Comparison of ENCODE assay signal across 9 mouse cellular contexts in genomic region chr5:76590009-76590408, GRCm38 (mm10). TPM values are rescaled to one million over a fixed set of nuclear protein-coding genes. Genes with fewer than 3 reads are reported as not detected.
DNase-seq lines count a peak whose midpoint lies in the region; ATAC-seq and TF ChIP-seq lines count a peak whose summit lies in the region.
"Had no signal": no experiment of that assay in that cellular context is flagged by ENCODE, and none has a peak within 500 bp of the region (broad histone marks: within the 10 kb centered on the region; RNA-seq: fewer than 3 reads in every experiment).

No protein-coding gene starts in this region.

- H3K27me3 ChIP-seq in erythroblast, embryonic 14.5 days (ENCODE audit: control insufficient read depth): no peaks in the 10 kb centered on the region
- H3K27me3 ChIP-seq in stomach, embryonic 14.5 days (ENCODE audit: control insufficient read depth, insufficient read depth, low read length): no peaks in the 10 kb centered on the region
- no peaks in the 10 kb centered on the region for H3K27me3 ChIP-seq in stomach, postnatal 0 days (ENCODE audit: control insufficient read depth, insufficient read depth, low read length)
- H3K27me3 ChIP-seq in liver, embryonic 15.5 days: no peaks in the 10 kb centered on the region

- no peak for TF ChIP-seq CTCF in stomach, postnatal 0 days (IDR thresholded peaks at IDR 0.05; ENCODE audit: low read depth)

- peaks cover 4% of the 10 kb centered on the region; the same call in 1 of the 2 replicates for H3K9me3 ChIP-seq in erythroblast, embryonic 14.5 days (ENCODE audit: control insufficient read depth, low read length)
- no peaks in the 10 kb centered on the region for H3K9me3 ChIP-seq in stomach, embryonic 14.5 days (ENCODE audit: control insufficient read depth, low read depth, low read length)
- H3K9me3 ChIP-seq in stomach, postnatal 0 days (ENCODE audit: control insufficient read depth, low read length): no peaks in the 10 kb centered on the region
- no peaks in the 10 kb centered on the region for H3K9me3 ChIP-seq in liver, embryonic 15.5 days (replicated peaks)

- whole genome bisulfite sequencing in stomach, embryonic 14.5 days: 77% methylated on average over 2 of the region's 2 CpGs
- WGBS in stomach, postnatal 0 days: 82% methylated on average over 2 of the region's 2 CpGs
- 83% methylated on average over 2 of the region's 2 CpGs for WGBS in liver, embryonic 15.5 days (ENCODE audit: insufficient replicate concordance)

- no peak for ATAC-seq in erythroblast, adult 5-6 weeks (replicated peaks; ENCODE audit: low FRiP score, poor library complexity, severe bottlenecking)
- no peak for ATAC-seq in stomach, embryonic 14.5 days (ENCODE audit: insufficient number of reproducible peaks, insufficient read depth, low FRiP score, low read depth)
- no peak for ATAC-seq in stomach, postnatal 0 days (ENCODE audit: low FRiP score, low TSS enrichment)
- no peak for ATAC-seq in liver, embryonic 15.5 days (ENCODE audit: insufficient read depth)
- ATAC-seq in frontal cortex, adult (ENCODE audit: low TSS enrichment): no peak

- H3K9ac ChIP-seq in stomach, embryonic 14.5 days (replicated peaks; ENCODE audit: low read depth, low read length): no peak overlapping the region
- no peak overlapping the region for H3K9ac ChIP-seq in stomach, postnatal 0 days (ENCODE audit: low read length)
- no peak overlapping the region for H3K9ac ChIP-seq in liver, embryonic 15.5 days

- H3K4me2 ChIP-seq in stomach, embryonic 14.5 days (replicated peaks; ENCODE audit: low read depth, low read length): peak overlapping the region; percentile 52
- no peak overlapping the region for H3K4me2 ChIP-seq in stomach, postnatal 0 days (replicated peaks; ENCODE audit: low read depth)
- peak overlapping the region; percentile 81 for H3K4me2 ChIP-seq in liver, embryonic 15.5 days

- peaks cover 22% of the 10 kb centered on the region for H3K4me1 ChIP-seq in erythroblast, embryonic 14.5 days (ENCODE audit: control insufficient read depth)
- no peaks in the 10 kb centered on the region for H3K4me1 ChIP-seq in stomach, embryonic 14.5 days (ENCODE audit: control insufficient read depth, insufficient read depth, low read length)
- no peaks in the 10 kb centered on the region for H3K4me1 ChIP-seq in stomach, postnatal 0 days (replicated peaks; ENCODE audit: control insufficient read depth, insufficient read depth)
- peaks cover 18% of the 10 kb centered on the region for H3K4me1 ChIP-seq in liver, embryonic 15.5 days (replicated peaks)

- H3K4me3 ChIP-seq in erythroblast, embryonic 14.5 days (replicated peaks): peak overlapping the region; percentile 66
- peak overlapping the region; percentile 84; the same call in 1 of the 2 replicates for H3K4me3 ChIP-seq in stomach, embryonic 14.5 days (ENCODE audit: low read depth, low read length)
- H3K4me3 ChIP-seq in stomach, postnatal 0 days (ENCODE audit: low read depth, low read length): no peak overlapping the region
- peak overlapping the region; percentile 98 for H3K4me3 ChIP-seq in liver, embryonic 15.5 days (replicated peaks)

- no peak overlapping the region for H3K27ac ChIP-seq in stomach, embryonic 14.5 days (ENCODE audit: low read length)
- no peak overlapping the region for H3K27ac ChIP-seq in stomach, postnatal 0 days (replicated peaks)
- H3K27ac ChIP-seq in liver, embryonic 15.5 days (replicated peaks): no peak overlapping the region

- no peak for DNase-seq in stomach, postnatal 0 days (ENCODE audit: low spot score)
- DNase-seq in cerebellum, postnatal 4 days (ENCODE audit: low spot score in 2 of 2): no peak
- DNase-seq in ovary, postnatal 14 days (ENCODE audit: low spot score): no peak
- DNase-seq: cerebellum, postnatal 25 days had no signal

- peaks cover 39% of the 10 kb centered on the region for H3K36me3 ChIP-seq in erythroblast, embryonic 14.5 days (ENCODE audit: control insufficient read depth)
- peaks cover 24% of the 10 kb centered on the region for H3K36me3 ChIP-seq in stomach, embryonic 14.5 days (ENCODE audit: control insufficient read depth, insufficient read depth, low read length)
- 0 out of 2 replicates have a peak, but pooled peaks cover 5% of the 10 kb centered on the region for H3K36me3 ChIP-seq in stomach, postnatal 0 days (ENCODE audit: control insufficient read depth, insufficient read depth, low read length)
- peaks cover 30% of the 10 kb centered on the region for H3K36me3 ChIP-seq in liver, embryonic 15.5 days (replicated peaks)

- TF ChIP-seq EP300 in stomach, postnatal 0 days (optimal IDR thresholded peaks at IDR 0.05): no peak

RNA-seq across cellular contexts. Expression of gene Cep135, which starts 1.5 kb away (rescaled TPM):
- polyA plus RNA-seq in erythroblast, embryonic 14.5 days (2012): 0.50 and 0.53 TPM in 2 replicates
- total RNA-seq in erythroblast, adult 5-6 weeks (2015; ENCODE audit: low replicate concordance): 4.0 and 9.4 TPM in 2 replicates
- total RNA-seq in erythroblast, adult 5-6 weeks (2017; ENCODE audit: low replicate concordance): 13.7 and 15.8 TPM in 2 replicates
- polyA plus RNA-seq in stomach, embryonic 14.5 days (2014; fragmentation: Nextera tagmentation; extraction: Ambion mirVana): 9.5 and 9.6 TPM in 2 replicates
- polyA plus RNA-seq in stomach, postnatal 0 days (2015; fragmentation: Nextera tagmentation; extraction: Ambion mirVana): 1.7 and 1.9 TPM in 2 replicates
- 3.9 and 4.1 TPM in 2 replicates for polyA plus RNA-seq in liver, embryonic 15.5 days (2015; fragmentation: Nextera tagmentation; extraction: Ambion mirVana)
